Mouse (Mus musculus) thymus, postnatal 4 days (tissue): ENCODE results near the gene Psme2.
A peak's percentile ranks its signal among the peaks of the same experiment; 100 is the strongest.

ENCODE experiments used
- DNase-seq: peaks from one replicate; pipeline ENCODE4 v3.0.0; 2021

Psme2 gene

DNA sequence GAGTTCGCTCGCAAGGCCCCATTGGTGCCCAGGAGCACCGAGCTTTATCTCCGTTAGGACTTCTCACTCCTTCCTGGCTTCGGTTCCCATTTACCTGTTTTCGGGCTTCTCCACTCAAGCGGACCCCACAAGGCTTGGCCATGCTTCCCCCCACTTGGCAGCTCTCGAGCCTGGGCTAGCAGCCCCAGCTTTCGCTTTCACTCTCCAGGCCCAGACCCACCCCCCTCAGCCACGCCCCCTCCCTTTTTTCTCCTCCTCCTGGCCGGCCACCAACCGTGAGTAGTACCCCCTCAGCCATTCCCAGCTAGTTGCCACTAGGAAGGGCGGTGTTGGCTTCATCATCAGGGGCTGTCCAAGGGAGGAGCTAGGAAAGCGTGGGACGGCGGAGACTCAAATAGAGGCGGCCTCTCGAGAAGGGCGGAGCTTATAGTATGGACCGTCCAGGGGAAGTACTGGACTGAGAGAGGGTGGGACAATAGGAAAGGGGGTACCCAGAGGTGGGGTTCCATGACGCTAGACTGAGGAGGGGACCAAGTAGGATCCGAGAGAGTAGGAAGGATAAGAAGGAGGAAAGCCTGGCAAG, at the start of gene Psme2:
Gene Psme2 (minus strand): TSS at position 366 of the 583 bp plus-strand sequence.
- DNase-seq, result peak; percentile 75

DNA sequence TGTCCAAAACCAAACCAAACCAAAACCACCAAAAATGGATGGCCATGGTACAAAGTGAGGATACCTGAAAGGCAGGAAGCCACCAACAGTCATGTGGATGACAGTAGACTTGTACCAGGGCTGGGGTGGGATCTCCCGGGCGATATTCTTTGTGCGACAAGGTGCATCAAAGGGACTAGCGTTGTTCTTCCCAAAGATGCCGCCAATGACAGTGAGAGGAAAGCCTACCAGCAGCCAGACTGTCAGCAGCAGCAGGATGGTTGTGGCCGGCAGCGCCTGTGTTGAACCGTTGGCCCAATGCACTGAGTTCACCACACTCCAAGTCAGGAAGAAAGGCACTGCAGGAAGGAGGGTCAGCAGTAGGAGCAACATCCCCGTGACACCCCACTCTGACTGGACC, 46.9 kb upstream of the Psme2 start, which contains the start of gene Gm49378:
Gene Gm49378 (minus strand): TSS at position 101 of the 400 bp plus-strand sequence.
- DNase-seq, result no peak

GRCm38 (mm10) chr14:55635523-55636007, 44.7 kb upstream of the Psme2 start, which contains the start of gene Ipo4:
Gene Ipo4, minus strand, starts transcription at chr14:55635957.
- peak; percentile 89 for DNase-seq

DNA sequence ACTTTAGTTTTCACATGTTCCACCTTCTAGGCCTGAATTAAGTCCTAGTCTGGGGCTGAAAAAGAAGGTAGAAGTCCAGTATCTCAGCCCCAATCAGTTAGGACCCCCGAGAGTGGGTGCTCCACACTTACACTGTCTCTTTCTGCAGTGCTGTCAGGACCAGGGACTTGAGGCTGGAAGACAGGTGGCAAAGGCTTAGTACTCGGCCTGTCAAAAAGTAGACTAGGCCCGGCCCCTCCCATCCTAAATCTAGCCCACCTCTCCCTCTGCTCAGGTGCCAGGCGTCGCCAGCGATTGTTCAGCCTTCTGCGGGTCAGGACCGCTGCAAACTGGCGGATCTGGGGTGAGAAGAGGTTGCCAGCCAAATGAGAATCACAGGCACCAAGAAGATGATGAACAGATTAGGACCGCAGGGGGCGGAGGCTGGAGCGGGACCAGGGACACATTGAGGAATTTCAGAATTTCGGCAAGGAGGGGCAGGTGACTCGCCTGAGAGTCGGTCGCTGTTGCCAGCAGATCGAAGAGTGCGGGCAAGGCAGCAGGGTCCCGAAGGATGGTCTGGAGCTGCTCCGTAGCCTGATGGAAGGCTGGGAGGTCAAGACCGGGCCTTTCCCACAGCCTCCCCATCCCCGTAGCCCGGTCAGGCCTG, 44.1 kb upstream of the Psme2 start:
- no peak for DNase-seq

GRCm38 (mm10) chr14:55629312-55629711, 38.4 kb upstream of the Psme2 start:
- peak; percentile 94 for DNase-seq

DNA sequence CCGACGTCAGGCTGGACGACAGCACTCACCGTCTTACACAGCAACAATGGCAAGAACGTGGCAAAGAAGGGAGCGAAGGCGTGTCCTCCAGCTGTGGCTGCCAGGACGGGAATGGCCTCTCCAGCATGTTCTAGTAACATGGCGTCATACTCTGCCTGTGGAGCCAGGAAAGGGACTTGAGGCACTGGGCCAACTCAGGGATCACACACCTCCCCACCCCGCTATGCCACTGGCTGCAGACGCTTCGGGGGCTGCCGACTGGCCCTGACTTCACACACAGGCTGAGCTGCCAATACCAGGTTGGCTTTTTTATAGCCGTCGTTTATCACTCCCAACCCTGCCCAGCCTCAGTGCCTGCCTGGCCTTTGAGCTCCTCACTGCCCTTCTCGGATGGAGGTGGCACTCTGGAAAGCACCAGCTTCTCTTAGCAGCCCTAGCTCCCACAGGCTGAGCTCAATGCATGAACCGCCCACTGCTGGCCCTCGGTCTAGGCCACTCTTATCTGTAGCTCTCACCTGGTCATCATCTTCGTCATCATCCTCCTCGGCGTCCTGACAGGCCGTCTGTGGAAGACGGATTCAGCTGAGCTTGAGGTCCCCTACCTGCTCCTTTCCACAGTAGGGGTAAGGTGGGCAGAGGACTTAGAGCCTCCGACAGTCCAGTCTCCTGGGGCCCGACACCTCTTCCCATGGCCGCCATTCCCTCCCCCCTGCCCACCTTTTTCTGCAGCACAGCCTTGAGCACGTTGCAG, 37.3 kb upstream of the Psme2 start:
- no peak for DNase-seq

DNA sequence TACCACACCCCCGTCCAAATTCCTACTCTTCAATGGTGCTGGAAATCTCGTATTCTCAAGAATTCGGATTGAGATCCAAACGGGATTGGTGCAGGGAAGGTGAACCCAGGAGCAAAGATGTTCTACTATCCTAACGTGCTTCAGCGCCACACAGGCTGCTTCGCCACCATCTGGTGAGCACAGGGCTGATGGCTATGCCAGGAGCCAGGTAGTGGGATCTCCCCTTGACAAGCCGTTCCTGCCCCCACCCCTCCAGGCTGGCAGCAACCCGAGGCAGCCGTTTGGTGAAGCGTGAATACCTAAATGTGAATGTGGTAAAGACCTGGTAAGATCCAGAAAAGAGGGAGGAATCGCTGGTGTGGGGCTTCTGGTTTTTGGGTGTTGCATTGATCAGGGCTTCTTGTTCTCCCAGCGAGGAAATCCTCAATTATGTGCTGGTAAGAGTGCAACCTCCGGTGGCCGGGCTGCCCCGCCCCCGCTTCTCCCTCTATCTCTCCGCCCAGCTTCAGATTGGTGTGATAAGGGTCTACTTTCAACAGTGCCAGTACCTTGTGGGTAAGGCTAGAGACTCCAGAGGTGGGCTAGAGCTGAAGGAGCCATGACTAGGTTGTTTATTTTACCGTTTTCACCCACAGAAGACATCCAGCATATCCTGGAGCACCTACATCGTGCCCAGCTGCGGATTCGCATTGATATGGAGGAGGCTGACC, 27.7 kb upstream of the Psme2 start:
- peak; percentile 31 for DNase-seq

- DNase-seq, result no peak
Measured at GRCm38 (mm10) chr14:55617822-55618221, 26.9 kb upstream of the Psme2 start, which contains the start of gene Rec8. Gene Rec8, plus strand, starts transcription at chr14:55618037.

DNA sequence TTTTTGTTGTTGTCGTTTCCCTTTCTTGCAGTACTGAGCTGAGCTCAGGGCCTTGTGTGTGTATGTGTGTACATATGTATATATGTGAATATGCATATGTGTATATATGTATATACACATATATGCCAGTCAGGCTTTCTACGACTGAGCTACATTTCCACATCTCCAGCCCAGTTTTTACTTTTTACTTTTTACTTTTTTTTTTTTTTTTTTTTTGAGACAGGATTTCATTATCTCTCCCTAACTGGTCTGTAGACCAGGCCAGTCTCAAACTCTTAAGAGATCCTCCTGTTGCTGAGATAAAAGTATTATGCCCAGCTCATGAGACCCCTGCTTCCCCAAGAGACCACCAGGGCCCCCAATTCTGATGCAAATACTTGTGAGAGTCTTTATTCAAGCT, 25.9 kb upstream of the Psme2 start:
- DNase-seq, result no peak

DNA sequence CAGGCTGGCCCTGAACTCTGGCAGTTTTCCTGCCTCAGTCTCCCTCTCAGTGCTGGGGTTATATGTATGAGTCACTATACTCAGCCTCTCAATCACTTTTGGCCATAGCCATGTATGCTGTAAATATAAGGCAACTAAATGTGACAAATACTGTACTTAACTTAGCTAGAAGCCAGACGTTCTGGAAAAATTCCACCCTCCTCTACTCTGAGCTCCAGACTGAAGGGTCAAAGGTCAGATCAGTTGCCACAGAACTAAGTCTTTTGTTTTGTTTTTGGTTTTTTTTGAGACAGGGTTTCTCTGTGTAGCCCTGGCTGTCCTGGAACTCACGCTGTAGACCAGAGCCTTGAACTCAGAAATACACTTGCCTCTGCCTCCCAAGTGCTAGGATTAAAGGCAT, 25.0 kb upstream of the Psme2 start:
- no peak for DNase-seq

- no peak for DNase-seq
Measured at GRCm38 (mm10) chr14:55614565-55615178, 23.8 kb upstream of the Psme2 start.

- no peak for DNase-seq
Measured at GRCm38 (mm10) chr14:55613346-55613745, 22.4 kb upstream of the Psme2 start.

DNA sequence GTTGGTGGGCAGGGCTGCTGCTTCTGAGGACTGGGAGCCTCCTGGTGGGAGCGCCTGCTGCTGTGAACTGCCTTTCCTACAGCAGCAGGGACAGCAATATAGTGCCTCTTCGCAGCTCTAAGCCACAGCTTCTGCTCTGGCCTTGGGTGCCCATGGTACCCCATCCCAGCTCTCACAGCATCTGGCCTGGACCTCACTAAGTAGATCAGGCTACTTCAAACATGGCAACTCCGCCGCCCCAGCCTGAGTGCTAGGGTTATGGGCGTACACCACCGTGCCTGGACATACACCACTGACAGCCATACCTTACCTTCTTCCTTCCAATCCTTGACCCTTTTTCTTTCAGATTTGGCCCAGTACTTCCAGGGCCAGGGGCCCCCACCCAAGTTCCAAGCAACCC, 17.4 kb upstream of the Psme2 start:
- DNase-seq, result no peak

DNA sequence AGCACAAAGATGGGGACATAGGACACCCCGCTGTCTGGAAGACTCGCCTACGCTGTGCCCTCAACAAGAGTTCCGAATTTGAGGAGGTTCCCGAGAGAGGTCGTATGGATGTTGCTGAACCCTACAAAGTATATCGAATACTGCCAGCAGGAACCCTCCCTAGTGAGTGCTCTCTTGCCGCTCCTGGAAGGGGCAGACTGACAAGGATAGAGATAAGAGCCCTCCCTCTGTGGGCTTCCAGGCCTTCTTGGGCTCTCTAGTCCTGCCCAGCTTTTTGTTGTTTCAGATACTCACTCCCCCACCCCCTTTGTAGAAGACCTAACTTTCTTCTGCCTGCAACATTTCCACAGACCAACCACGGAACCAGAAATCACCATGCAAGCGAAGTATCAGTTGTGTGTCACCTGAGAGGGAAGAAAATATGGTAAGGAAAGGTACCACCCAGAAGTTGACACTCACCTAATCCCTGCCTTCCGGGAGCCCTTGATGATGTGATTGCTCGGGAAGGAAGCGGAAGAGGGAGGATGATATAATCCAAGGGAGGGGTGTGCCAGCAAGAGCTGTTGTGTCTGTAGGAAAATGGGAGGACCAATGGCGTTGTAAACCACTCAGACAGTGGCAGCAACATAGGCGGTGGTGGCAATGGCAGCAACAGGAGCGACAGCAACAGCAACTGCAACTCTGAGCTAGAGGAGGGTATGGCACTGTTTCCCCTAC, 15.0 kb upstream of the Psme2 start:
- no peak for DNase-seq

DNA sequence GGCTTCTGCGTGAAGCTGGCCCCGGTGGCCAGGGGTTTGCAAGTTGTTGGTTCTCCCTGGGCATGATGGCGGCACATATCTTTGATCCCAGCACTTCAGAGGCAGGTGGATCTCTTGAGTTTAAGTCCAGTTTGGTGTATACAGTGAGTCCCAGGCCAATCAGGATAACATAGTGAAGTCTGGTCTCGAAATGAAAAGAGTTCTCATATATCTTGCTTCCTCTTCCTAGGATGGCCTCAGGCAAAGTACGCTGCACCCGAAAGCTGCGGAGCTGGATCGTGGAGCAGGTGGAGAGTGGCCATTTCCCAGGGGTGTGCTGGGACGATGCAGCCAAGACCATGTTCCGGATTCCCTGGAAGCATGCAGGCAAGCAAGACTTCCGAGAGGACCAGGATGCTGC, 13.9 kb upstream of the Psme2 start:
- DNase-seq, result no peak

DNA sequence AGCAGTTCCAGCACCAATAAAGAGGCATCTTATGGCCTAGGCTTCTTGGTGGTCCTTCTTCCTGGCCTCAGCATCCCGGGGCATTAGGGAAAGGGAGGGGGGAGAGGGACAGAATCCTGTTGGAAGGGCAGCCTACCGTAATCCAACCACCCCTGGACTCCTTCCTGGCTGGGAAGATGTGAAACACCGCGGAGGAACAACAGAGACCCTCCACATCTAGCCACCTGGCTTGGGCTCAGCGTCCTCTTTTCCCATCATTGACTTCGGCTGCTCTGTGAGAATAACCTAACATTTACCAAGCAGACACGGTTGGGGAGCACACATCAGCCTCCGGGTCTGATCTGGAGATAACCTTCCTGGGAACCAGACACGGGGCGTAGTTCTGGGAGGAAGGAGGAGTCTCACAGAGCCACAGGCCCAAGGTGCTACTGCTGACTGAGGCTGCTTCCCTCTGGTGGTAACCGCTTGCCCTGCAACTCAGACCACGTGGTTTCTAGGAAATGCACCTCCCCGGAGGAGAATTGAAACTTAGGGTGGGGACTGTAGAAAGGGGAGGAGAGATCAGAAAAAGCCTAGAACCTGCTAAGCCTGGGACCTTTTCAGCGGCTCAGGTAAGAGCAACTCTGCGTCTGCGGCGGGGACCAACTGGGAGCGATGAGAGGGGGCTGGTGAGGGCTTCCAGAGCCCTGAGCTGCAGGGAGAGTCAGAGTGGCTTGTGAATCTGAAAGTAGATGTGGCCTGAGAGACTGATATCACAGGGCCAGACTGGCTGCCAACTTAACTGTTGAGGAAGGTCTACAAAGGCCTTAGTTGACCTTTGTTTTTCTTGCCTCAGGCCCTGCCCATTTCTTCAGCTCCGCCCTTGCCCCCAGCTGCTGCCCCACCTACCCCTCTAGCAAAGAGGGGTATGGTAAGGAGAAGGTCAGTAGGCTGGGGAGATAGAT, 13.0 kb upstream of the Psme2 start:
- DNase-seq, result peak; percentile 93

GRCm38 (mm10) chr14:55603271-55603632, 12.3 kb upstream of the Psme2 start, which contains the start of gene Irf9:
Gene Irf9, plus strand, starts transcription at chr14:55603571.
- no peak for DNase-seq

- no peak for DNase-seq
Measured at GRCm38 (mm10) chr14:55598521-55599390, 7.8 kb upstream of the Psme2 start.

GRCm38 (mm10) chr14:55596036-55596690, 5.2 kb upstream of the Psme2 start:
- DNase-seq, result no peak
